Mouse (Mus musculus) kidney, embryonic 16.5 days (tissue): ENCODE results near the gene Pick1. TPM values are rescaled to one million over a fixed set of nuclear protein-coding genes. Genes with fewer than 3 reads are reported as not detected.

ENCODE experiments used
- ATAC-seq: fragments of 200-750 bp; cut with Nextera tagmentation; 2 replicates; pipeline ENCODE4 v1.8.0; 2017; ENCODE audit warnings: moderate TSS enrichment; ENCODE audit not compliant: low FRiP score, low TSS enrichment
- H3K27ac ChIP-seq: fragments of 300-500 bp; sonication (generic); 2 replicates; pipeline ENCODE4 v1.5.1; 2014; ENCODE audit warnings: low read length
- H3K27me3 ChIP-seq: fragments of 300-500 bp; sonication (generic); 2 replicates; pipeline ENCODE4 v1.6.1; 2014; ENCODE audit warnings: low read length, control low read depth, mixed read lengths; ENCODE audit not compliant: insufficient read depth
- H3K36me3 ChIP-seq: fragments of 300-500 bp; sonication (generic); 2 replicates; pipeline ENCODE4 v1.6.1; 2014; ENCODE audit warnings: low read length, control low read depth, mixed read lengths; ENCODE audit not compliant: insufficient read depth
- H3K4me1 ChIP-seq: fragments of 300-500 bp; sonication (generic); 2 replicates; pipeline ENCODE4 v1.6.1; 2014; ENCODE audit warnings: low read length, control low read depth, mixed read lengths; ENCODE audit not compliant: insufficient read depth
- H3K4me2 ChIP-seq: fragments of 300-500 bp; sonication (generic); replicated peaks from 2 replicates; pipeline ENCODE4 v1.6.1; 2014; ENCODE audit warnings: low read depth, low read length
- H3K4me3 ChIP-seq: fragments of 300-500 bp; sonication (generic); 2 replicates; pipeline ENCODE4 v1.5.1; 2014; ENCODE audit warnings: mild to moderate bottlenecking, low read length
- H3K9ac ChIP-seq: fragments of 300-500 bp; sonication (generic); replicated peaks from 2 replicates; pipeline ENCODE4 v1.6.1; 2014; ENCODE audit warnings: low read length
- H3K9me3 ChIP-seq: fragments of 300-500 bp; sonication (generic); 2 replicates; pipeline ENCODE4 v1.6.1; 2016; ENCODE audit warnings: low read length, control low read depth
- WGBS: fragments of 180-500 bp; shearing (Covaris S2); extraction: QIAGEN DNeasy Blood & Tissue Kit; methylation state at CpG from one replicate; pipeline ENCODE4 v1.1.7; 2014; 5-methylcytosine and 5-hydroxymethylcytosine counted together
- polyA plus RNA-seq: library from polyadenylated mRNA; unstranded; fragments of >200 nt; fragmentation: Nextera tagmentation; extraction: Ambion mirVana; gene quantifications from 2 replicates; pipeline ENCODE4 v1.2.1, GENCODE M21; 2015

Pick1 gene
- polyA plus RNA-seq, 1 experiment from 2014 or later = 57.8 TPM

- Histone ChIP-seq H3K27me3 (no peaks in the 10 kb centered on the region), H3K36me3 (no peaks in the 10 kb centered on the region), H3K4me2 (no peak overlapping the region), H3K4me1 (peaks cover 13% of the 10 kb centered on the region; the same call in 1 of the 2 replicates), H3K9me3 (no peaks in the 10 kb centered on the region), H3K9ac (no peak overlapping the region), H3K27ac (no peak overlapping the region), H3K4me3 (no peak overlapping the region)
- 94% methylated on average over 12 of the region's 12 CpGs for WGBS
- no peak for ATAC-seq
These were observed 29.5 kb upstream of the Pick1 start for GRCm38 (mm10) chr15:79199390-79199976.

- H3K4me3 ChIP-seq = no peak overlapping the region
- no peaks in the 10 kb centered on the region for H3K36me3 ChIP-seq
- peaks cover 13% of the 10 kb centered on the region; the same call in 1 of the 2 replicates for H3K4me1 ChIP-seq
- H3K9ac ChIP-seq = 0 out of 2 replicates have a peak overlapping the region, but pooled peaks have one; percentile 13
- no peak overlapping the region for H3K4me2 ChIP-seq
- WGBS = 22% methylated on average over 13 of the region's 13 CpGs
- H3K9me3 ChIP-seq = no peaks in the 10 kb centered on the region
- no peak for ATAC-seq
- H3K27me3 ChIP-seq = no peaks in the 10 kb centered on the region
- no peak overlapping the region for H3K27ac ChIP-seq
These were observed 27.4 kb upstream of the Pick1 start for GRCm38 (mm10) chr15:79201491-79202150.

- no peaks in the 10 kb centered on the region for H3K27me3 ChIP-seq
- H3K4me1 ChIP-seq = peaks cover 13% of the 10 kb centered on the region; the same call in 1 of the 2 replicates
- WGBS = 39% methylated on average over 10 of the region's 10 CpGs
- H3K4me3 ChIP-seq = no peak overlapping the region
- ATAC-seq = no peak
- no peak overlapping the region for H3K27ac ChIP-seq
- H3K4me2 ChIP-seq = no peak overlapping the region
- H3K9ac ChIP-seq = no peak overlapping the region
- no peaks in the 10 kb centered on the region for H3K9me3 ChIP-seq
- no peaks in the 10 kb centered on the region for H3K36me3 ChIP-seq
These were observed 26.4 kb upstream of the Pick1 start for GRCm38 (mm10) chr15:79202575-79202974.

GRCm38 (mm10) chr15:79208211-79208610 lies 20.8 kb upstream of the Pick1 start:
- no peak for ATAC-seq
- H3K36me3 ChIP-seq = no peaks in the 10 kb centered on the region
- WGBS = 55% methylated on average over 6 of the region's 6 CpGs

DNA sequence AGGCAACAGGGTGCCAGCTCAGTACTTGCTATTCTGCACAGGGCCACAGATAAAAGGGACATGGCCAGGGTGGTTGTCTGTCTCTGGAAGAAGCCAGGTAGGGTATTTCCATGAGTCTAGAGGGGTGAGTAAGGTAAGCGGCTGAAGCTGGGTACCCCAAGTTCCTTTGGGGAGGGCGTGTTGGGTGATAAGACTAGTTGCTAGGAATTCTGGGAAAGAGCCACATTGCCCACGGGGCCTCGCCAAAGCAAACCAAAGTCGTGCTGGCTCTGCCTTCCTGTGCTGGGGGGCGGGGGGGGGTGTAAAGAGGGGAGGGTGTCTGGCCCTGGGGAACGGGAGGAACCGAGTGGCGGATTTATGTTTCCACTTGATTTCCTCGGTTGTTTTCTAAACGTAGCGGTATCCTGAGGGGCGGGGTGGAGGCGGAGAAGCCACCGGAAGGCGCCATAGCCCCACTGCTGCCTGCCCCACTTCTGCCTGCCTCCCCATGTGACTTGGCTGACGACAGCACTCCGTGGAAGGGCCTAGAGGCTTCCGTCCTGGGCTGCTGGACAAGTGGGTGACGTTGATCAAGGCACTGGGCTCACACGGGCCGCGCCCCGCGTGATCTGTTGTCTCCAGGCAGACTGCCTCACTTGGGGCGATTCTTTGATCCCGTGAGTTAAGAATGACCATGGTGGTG lies 20.1 kb upstream of the Pick1 start:
- no peak for ATAC-seq
- H3K4me1 ChIP-seq = peaks cover 10% of the 10 kb centered on the region
- H3K4me3 ChIP-seq = no peak overlapping the region
- H3K27me3 ChIP-seq = no peaks in the 10 kb centered on the region
- H3K9ac ChIP-seq = no peak overlapping the region
- no peak overlapping the region for H3K27ac ChIP-seq
- H3K9me3 ChIP-seq = no peaks in the 10 kb centered on the region
- H3K36me3 ChIP-seq = no peaks in the 10 kb centered on the region
- WGBS = 69% methylated on average over 27 of the region's 27 CpGs
- no peak overlapping the region for H3K4me2 ChIP-seq

More at GRCm38 (mm10) chr15:79208211-79208610, 20.8 kb upstream of the Pick1 start:
- H3K4me3 ChIP-seq = no peak overlapping the region
- H3K9ac ChIP-seq = no peak overlapping the region
- H3K9me3 ChIP-seq = no peaks in the 10 kb centered on the region
- no peaks in the 10 kb centered on the region for H3K27me3 ChIP-seq
- H3K27ac ChIP-seq = no peak overlapping the region
- peaks cover 10% of the 10 kb centered on the region for H3K4me1 ChIP-seq
- no peak overlapping the region for H3K4me2 ChIP-seq

DNA sequence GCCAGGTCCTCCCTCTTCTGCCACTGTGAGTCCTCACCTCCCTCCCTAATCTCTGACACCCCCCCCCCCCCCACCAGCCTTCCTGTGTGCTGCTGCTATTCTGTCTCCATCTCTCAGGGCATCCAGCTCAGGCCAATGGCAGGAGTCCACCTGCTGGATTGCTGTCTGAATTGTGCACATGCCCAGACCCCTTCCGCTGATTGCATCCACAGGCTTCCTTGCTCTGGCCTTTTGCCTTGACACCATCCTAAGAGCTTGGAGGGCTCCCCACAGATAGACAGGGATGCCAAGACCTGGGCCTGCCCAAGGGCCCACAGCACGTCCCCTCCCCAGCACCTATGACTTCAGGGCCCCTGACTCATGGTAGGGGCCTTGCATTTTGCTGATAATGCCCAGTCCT lies 18.6 kb upstream of the Pick1 start:
- 72% methylated on average over 2 of the region's 2 CpGs for WGBS
- ATAC-seq = no peak

GRCm38 (mm10) chr15:79212750-79213446 lies 16.1 kb upstream of the Pick1 start:
- H3K27ac ChIP-seq = peak overlapping the region; percentile 27; the same call in 1 of the 2 replicates
- ATAC-seq = no peak
- WGBS = 82% methylated on average over 26 of the region's 26 CpGs

More for the DNA sequence above, 18.6 kb upstream of the Pick1 start:
- Histone ChIP-seq H3K4me3 (no peak overlapping the region), H3K27me3 (no peaks in the 10 kb centered on the region), H3K4me2 (no peak overlapping the region), H3K9me3 (no peaks in the 10 kb centered on the region), H3K9ac (no peak overlapping the region), H3K4me1 (peaks cover 10% of the 10 kb centered on the region), H3K36me3 (no peaks in the 10 kb centered on the region), H3K27ac (no peak overlapping the region)

DNA sequence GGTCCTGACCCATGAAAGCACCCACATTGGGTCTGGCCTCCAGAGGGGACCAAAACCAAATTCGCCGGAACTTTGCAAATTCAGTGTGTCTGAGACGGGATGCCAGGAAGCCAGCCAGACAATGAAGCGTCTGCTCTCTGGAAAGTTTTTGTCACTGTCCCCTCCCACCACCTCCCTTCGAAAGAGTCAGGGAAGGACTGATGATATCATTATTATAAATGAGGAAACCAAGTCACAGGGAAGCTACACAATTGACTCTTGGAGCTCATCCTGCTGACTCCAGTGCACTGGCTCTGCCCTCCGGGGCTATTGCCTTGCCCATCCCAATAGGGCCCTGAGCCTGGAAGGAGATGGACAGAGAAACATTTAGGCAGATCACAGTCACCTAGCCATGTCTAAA lies 15.4 kb upstream of the Pick1 start:
- ATAC-seq = no peak

More at GRCm38 (mm10) chr15:79212750-79213446, 16.1 kb upstream of the Pick1 start:
- H3K9me3 ChIP-seq = no peaks in the 10 kb centered on the region
- H3K27me3 ChIP-seq = no peaks in the 10 kb centered on the region
- peaks cover 10% of the 10 kb centered on the region for H3K4me1 ChIP-seq
- H3K36me3 ChIP-seq = no peaks in the 10 kb centered on the region
- no peak overlapping the region for H3K4me2 ChIP-seq
- H3K4me3 ChIP-seq = no peak overlapping the region
- H3K9ac ChIP-seq = no peak overlapping the region

GRCm38 (mm10) chr15:79216191-79216590 lies 12.8 kb upstream of the Pick1 start:
- WGBS = 60% methylated on average over 3 of the region's 3 CpGs
- H3K4me3 ChIP-seq = no peak overlapping the region
- no peaks in the 10 kb centered on the region for H3K9me3 ChIP-seq
- no peaks in the 10 kb centered on the region for H3K27me3 ChIP-seq
- no peaks in the 10 kb centered on the region for H3K36me3 ChIP-seq
- no peak overlapping the region for H3K4me2 ChIP-seq
- H3K4me1 ChIP-seq = peaks cover 13% of the 10 kb centered on the region
- no peak overlapping the region for H3K27ac ChIP-seq
- H3K9ac ChIP-seq = no peak overlapping the region
- no peak for ATAC-seq

More for the DNA sequence above, 15.4 kb upstream of the Pick1 start:
- 74% methylated on average over 6 of the region's 6 CpGs for WGBS
- no peak overlapping the region for H3K9ac ChIP-seq
- H3K27me3 ChIP-seq = no peaks in the 10 kb centered on the region
- peaks cover 10% of the 10 kb centered on the region for H3K4me1 ChIP-seq
- no peak overlapping the region for H3K27ac ChIP-seq
- no peaks in the 10 kb centered on the region for H3K9me3 ChIP-seq
- H3K4me3 ChIP-seq = no peak overlapping the region
- no peak overlapping the region for H3K4me2 ChIP-seq
- no peaks in the 10 kb centered on the region for H3K36me3 ChIP-seq
